Mouse (Mus musculus) megakaryocyte, adult 5-6 weeks (primary cell): Measurements from ENCODE around the gene Bckdhb. TPM values are rescaled to one million over a fixed set of nuclear protein-coding genes. Genes with fewer than 3 reads are reported as not detected.
"Not testable (repeated sequence)": the region's sequence is repeated elsewhere in the genome, so short reads cannot be mapped to it uniquely, and the experiment has no call there.

Experiments used
- ATAC-seq: 2 replicates; pipeline ENCODE4 v1.8.0; 2016; ENCODE audit warnings: mild to moderate bottlenecking, inconsistent platforms; ENCODE audit not compliant: poor library complexity, severe bottlenecking
- total RNA-seq, 2 experiments: library from RNA; stranded (forward) in 1 of 2; stranded (reverse) in 1 of 2; fragments of 153-499, 151-499 nt in 1 of 2; fragments of 221-1000, 200-1000 nt in 1 of 2; gene quantifications; 2 replicates each; pipeline versions ENCODE4 v1.2.3 to v1.2.4; 2015 to 2017

The Bckdhb gene
- total RNA-seq, 2 experiments from 2014 or later, result 4.8 to 8.8 TPM

GRCm38 (mm10) chr9:84041631-84042277 lies 116.8 kb downstream of the Bckdhb start:
- no peak for ATAC-seq

GRCm38 (mm10) chr9:84042539-84042938 lies 117.6 kb downstream of the Bckdhb start:
- no peak for ATAC-seq

GRCm38 (mm10) chr9:84044136-84044535 lies 119.2 kb downstream of the Bckdhb start:
- ATAC-seq, result no peak

GRCm38 (mm10) chr9:84045632-84046031 lies 120.7 kb downstream of the Bckdhb start:
- ATAC-seq, result no peak

- no peak for ATAC-seq
These were observed 121.4 kb downstream of the Bckdhb start for GRCm38 (mm10) chr9:84046334-84046733.

GRCm38 (mm10) chr9:84046961-84047360 lies 122.0 kb downstream of the Bckdhb start:
- no peak for ATAC-seq

GRCm38 (mm10) chr9:84047436-84047835 lies 122.5 kb downstream of the Bckdhb start:
- no peak for ATAC-seq

GRCm38 (mm10) chr9:84049142-84049541 lies 124.2 kb downstream of the Bckdhb start:
- ATAC-seq, result no peak

- no peak for ATAC-seq
These were observed 126.1 kb downstream of the Bckdhb start for GRCm38 (mm10) chr9:84050867-84051635.

- ATAC-seq, result no peak
These were observed 130.3 kb downstream of the Bckdhb start for GRCm38 (mm10) chr9:84055125-84055807.

GRCm38 (mm10) chr9:84060781-84061180 lies 135.8 kb downstream of the Bckdhb start:
- ATAC-seq, result not testable (repeated sequence)

- ATAC-seq, result no peak
These were observed 138.7 kb downstream of the Bckdhb start for GRCm38 (mm10) chr9:84063617-84064016.

- no peak for ATAC-seq
These were observed 139.2 kb downstream of the Bckdhb start for GRCm38 (mm10) chr9:84064113-84064512.

- ATAC-seq, result no peak
These were observed 145.3 kb downstream of the Bckdhb start for GRCm38 (mm10) chr9:84070247-84070646.

GRCm38 (mm10) chr9:84070740-84071139 lies 145.8 kb downstream of the Bckdhb start:
- no peak for ATAC-seq

GRCm38 (mm10) chr9:84072534-84072933 lies 147.6 kb downstream of the Bckdhb start:
- ATAC-seq, result no peak

- ATAC-seq, result no peak
These were observed 148.3 kb downstream of the Bckdhb start for GRCm38 (mm10) chr9:84073237-84073636.

- no peak for ATAC-seq
These were observed 158.6 kb downstream of the Bckdhb start for GRCm38 (mm10) chr9:84083551-84083950.

- ATAC-seq, result no peak
These were observed 159.7 kb downstream of the Bckdhb start for GRCm38 (mm10) chr9:84084686-84085085.

GRCm38 (mm10) chr9:84090316-84091063 lies 165.5 kb downstream of the Bckdhb start:
- ATAC-seq, result no peak

- ATAC-seq, result no peak
These were observed 168.0 kb downstream of the Bckdhb start for GRCm38 (mm10) chr9:84092994-84093393.
